Mouse (Mus musculus) thymus, adult 2 months (tissue): Measurements from ENCODE around the gene Rrn3.

Source experiments
- CTCF ChIP-seq: fragments of 200-500 bp; IDR thresholded peaks from 2 replicates; pipeline ENCODE4 v1.5.1; 2012; ENCODE audit warnings: mild to moderate bottlenecking, control low read depth, low read length, moderate library complexity, borderline replicate concordance; ENCODE audit not compliant: control insufficient read depth, poor library complexity, insufficient read depth; ENCODE audit errors: extremely low read depth
- POLR2A ChIP-seq: fragments of 200-500 bp; IDR thresholded peaks from 2 replicates; pipeline ENCODE4 v1.6.1; 2012; ENCODE audit warnings: mild to moderate bottlenecking, low read length, control low read depth, moderate library complexity; ENCODE audit not compliant: control insufficient read depth, poor library complexity, insufficient read depth; ENCODE audit errors: extremely low read depth

- TF ChIP-seq CTCF (no peak), POLR2A (no peak)
Observed at GRCm38 (mm10) chr16:13819394-13819743, 38.9 kb downstream of the Rrn3 start.
